Comparison of ENCODE assay signal across 8 mouse cellular contexts in the genomic region with DNA sequence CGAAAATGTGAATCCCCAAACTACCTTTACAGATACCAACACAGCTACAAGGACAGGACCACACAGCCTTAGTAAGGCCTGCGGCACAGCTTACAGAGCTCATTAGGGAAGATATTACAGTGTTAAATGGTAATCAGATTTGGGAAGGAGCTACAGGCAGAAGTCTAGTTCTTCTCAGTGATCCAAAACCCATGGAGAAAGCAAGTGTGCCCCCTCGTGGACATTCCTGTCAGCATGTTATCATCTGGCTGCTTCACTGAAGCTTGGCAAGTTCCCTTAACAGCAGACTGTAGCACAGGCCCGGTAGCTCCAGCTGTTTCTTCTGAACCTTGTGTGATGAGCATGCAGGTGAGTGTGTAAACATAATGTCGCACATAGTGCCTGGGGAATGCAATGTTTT.
DNase-seq lines count a peak whose midpoint lies in the region; ATAC-seq and TF ChIP-seq lines count a peak whose summit lies in the region.

No protein-coding gene starts in this region.

- no peak overlapping the region for H3K4me2 ChIP-seq in liver, embryonic 13.5 days

- no peak overlapping the region for H3K4me3 ChIP-seq in E14TG2a.4 (replicated peaks; ENCODE audit: low read length)
- H3K4me3 ChIP-seq in liver, embryonic 13.5 days (replicated peaks): no peak overlapping the region

- 27% methylated on average over 5 of the region's 5 CpGs for WGBS in liver, embryonic 13.5 days (ENCODE audit: insufficient replicate concordance)

- H3K27me3 ChIP-seq in E14TG2a.4 (ENCODE audit: insufficient read depth, low read length): no peaks in the 10 kb centered on the region
- no peaks in the 10 kb centered on the region for H3K27me3 ChIP-seq in liver, embryonic 13.5 days

- no peaks in the 10 kb centered on the region for H3K36me3 ChIP-seq in E14TG2a.4 (ENCODE audit: insufficient read depth, low read length)
- H3K36me3 ChIP-seq in liver, embryonic 13.5 days: no peaks in the 10 kb centered on the region

- peak; percentile 44 for TF ChIP-seq CTCF in E14TG2a.4 (conservative IDR thresholded peaks at IDR 0.05; ENCODE audit: low read length)

- H3K9ac ChIP-seq in liver, embryonic 13.5 days: no peak overlapping the region

- peak; percentile 38 for DNase-seq in WW6 (ENCODE audit: low read depth, low spot score)
- peak; percentile 94 to 97 for DNase-seq in cerebellum, postnatal 14 days
- DNase-seq in frontal cortex, postnatal 36 days (ENCODE audit: low spot score in 2 of 2): peak; percentile 93 to 96
- peak; percentile 82 to 93 for DNase-seq in kidney, postnatal 25 days
- DNase-seq in liver, embryonic 13.5 days: peak; percentile 3
- peak; percentile 47 for DNase-seq in retina, adult 2 months (ENCODE audit: low read depth, low spot score)

- H3K9me3 ChIP-seq in E14TG2a.4 (ENCODE audit: low read length): no peaks in the 10 kb centered on the region
- no peaks in the 10 kb centered on the region for H3K9me3 ChIP-seq in liver, embryonic 13.5 days (replicated peaks)

- H3K27ac ChIP-seq in liver, embryonic 13.5 days: no peak overlapping the region

- H3K4me1 ChIP-seq in E14TG2a.4 (replicated peaks; ENCODE audit: low read depth, low read length): peaks cover 27% of the 10 kb centered on the region
- H3K4me1 ChIP-seq in liver, embryonic 13.5 days (replicated peaks): no peaks in the 10 kb centered on the region

- no peak for ATAC-seq in liver, embryonic 13.5 days (ENCODE audit: low read depth)
- ATAC-seq in erythroid progenitor cell, adult 5-6 weeks (replicated peaks; ENCODE audit: low FRiP score, poor library complexity, severe bottlenecking): no peak

Comparison
In these comparisons a context has a peak if more than half of its experiments do, and no peak if none do; other contexts are left out.
1. DNase-seq: peak in every context shown above with its lines; median percentile 96 in cerebellum, postnatal 14 days; 94 in frontal cortex, postnatal 36 days; 88 in kidney, postnatal 25 days; 47 in retina, adult 2 months; 38 in WW6; 3 in liver, embryonic 13.5 days.